Mouse (Mus musculus) limb, embryonic 12.5 days (tissue): ENCODE measurements at regions not wholly inside any gene's neighbourhood (a gene's known extent, or its start where the extent isn't known, plus 50 kb on each side); places are given as distances from the start of the nearest gene placed in this dataset.

Source experiments
- ATAC-seq: fragments of 200-750 bp; cut with Nextera tagmentation; 2 replicates; pipeline ENCODE4 v1.8.0; 2017; ENCODE audit warnings: low read depth, moderate TSS enrichment; ENCODE audit not compliant: insufficient number of reproducible peaks, insufficient read depth, low FRiP score, low TSS enrichment
- H3K27ac ChIP-seq: fragments of 300-500 bp; sonication (generic); 2 replicates; pipeline ENCODE4 v1.5.1; 2016; ENCODE audit warnings: mild to moderate bottlenecking, moderate library complexity
- H3K27me3 ChIP-seq: fragments of 300-500 bp; sonication (generic); 2 replicates; pipeline ENCODE4 v1.6.1; 2016; ENCODE audit warnings: mild to moderate bottlenecking, moderate library complexity
- H3K36me3 ChIP-seq: fragments of 300-500 bp; sonication (generic); 2 replicates; pipeline ENCODE4 v1.6.1; 2016; ENCODE audit warnings: mild to moderate bottlenecking, moderate library complexity
- H3K4me1 ChIP-seq: fragments of 300-500 bp; sonication (generic); replicated peaks from 2 replicates; pipeline ENCODE4 v1.6.1; 2016
- H3K4me2 ChIP-seq: fragments of 300-500 bp; sonication (generic); 2 replicates; pipeline ENCODE4 v1.6.1; 2016; ENCODE audit warnings: mild to moderate bottlenecking, moderate library complexity
- H3K4me3 ChIP-seq: fragments of 300-500 bp; sonication (generic); replicated peaks from 2 replicates; pipeline ENCODE4 v1.5.1; 2016; ENCODE audit warnings: mild to moderate bottlenecking
- H3K9ac ChIP-seq: fragments of 300-500 bp; sonication (generic); replicated peaks from 2 replicates; pipeline ENCODE4 v1.6.1; 2016; ENCODE audit warnings: mild to moderate bottlenecking, moderate library complexity
- H3K9me3 ChIP-seq: fragments of 300-500 bp; sonication (generic); 2 replicates; pipeline ENCODE4 v1.6.1; 2016; ENCODE audit warnings: mild to moderate bottlenecking, moderate library complexity
- WGBS: fragments of 180-500 bp; shearing (Covaris S2); methylation state at CpG from one replicate; pipeline ENCODE4 v1.1.7; 2016; 5-methylcytosine and 5-hydroxymethylcytosine counted together

DNA sequence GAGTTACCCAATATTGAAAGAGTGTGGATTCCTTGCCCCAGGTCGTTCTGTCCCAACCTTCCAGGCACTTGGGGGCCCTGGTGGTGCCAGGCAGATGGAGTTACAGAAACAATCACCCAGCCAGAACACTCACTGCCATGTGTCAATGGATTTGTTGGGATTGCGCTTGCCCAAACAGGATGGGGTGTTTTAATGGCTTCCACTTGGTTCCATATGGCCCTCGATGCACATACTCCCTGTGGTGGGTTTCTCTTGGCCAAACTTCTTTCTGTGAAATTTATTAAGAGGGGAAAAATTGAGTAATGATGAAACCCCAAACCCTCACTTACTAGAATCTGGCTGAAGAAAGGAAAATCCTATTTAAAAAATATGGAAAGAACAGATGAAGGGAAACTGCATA, 146.8 kb downstream of the Spata18 start:
- Histone ChIP-seq H3K9me3 (no peaks in the 10 kb centered on the region), H3K4me3 (no peak overlapping the region), H3K27me3 (no peaks in the 10 kb centered on the region), H3K36me3 (no peaks in the 10 kb centered on the region), H3K4me1 (peaks cover 15% of the 10 kb centered on the region), H3K9ac (no peak overlapping the region), H3K4me2 (no peak overlapping the region), H3K27ac (no peak overlapping the region)
- no peak for ATAC-seq
- WGBS: 75% methylated on average over 3 of the region's 3 CpGs

DNA sequence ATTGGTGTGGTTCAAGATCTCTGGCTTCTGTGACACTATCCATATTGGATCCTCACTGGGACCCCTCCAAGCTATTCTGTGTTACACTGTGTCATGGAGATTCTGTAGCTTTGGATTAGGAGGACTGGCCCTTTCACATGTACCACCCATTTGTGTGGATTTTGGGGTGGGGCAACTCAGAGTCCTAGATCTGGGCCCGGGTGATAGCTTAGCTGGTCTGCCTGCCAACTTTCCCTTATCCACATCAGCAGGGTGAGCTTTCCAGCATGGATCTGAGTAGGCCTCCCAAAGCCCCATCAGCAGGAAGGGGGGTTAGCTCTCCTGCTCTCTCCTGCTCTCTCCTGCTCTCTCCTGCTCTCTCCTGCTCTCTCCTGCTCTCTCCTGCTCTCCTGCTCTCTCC, 152.3 kb downstream of the Spata18 start:
- no peak for ATAC-seq
- H3K4me3 ChIP-seq: no peak overlapping the region
- no peaks in the 10 kb centered on the region for H3K27me3 ChIP-seq
- H3K9ac ChIP-seq: no peak overlapping the region
- H3K4me1 ChIP-seq: no peaks in the 10 kb centered on the region
- H3K36me3 ChIP-seq: no peaks in the 10 kb centered on the region
- 0 out of 2 replicates have a peak, but pooled peaks cover 4% of the 10 kb centered on the region for H3K9me3 ChIP-seq
- WGBS: 83% methylated on average over 1 of the region's 1 CpGs
- no peak overlapping the region for H3K4me2 ChIP-seq
- no peak overlapping the region for H3K27ac ChIP-seq

- Histone ChIP-seq H3K27ac (no peak overlapping the region), H3K4me2 (no peak overlapping the region), H3K9ac (no peak overlapping the region), H3K9me3 (0 out of 2 replicates have a peak, but pooled peaks cover 4% of the 10 kb centered on the region), H3K4me3 (no peak overlapping the region), H3K36me3 (no peaks in the 10 kb centered on the region), H3K27me3 (no peaks in the 10 kb centered on the region), H3K4me1 (no peaks in the 10 kb centered on the region)
- WGBS: 86% methylated on average over 4 of the region's 4 CpGs
- no peak for ATAC-seq
Observed at GRCm38 (mm10) chr5:73804556-73805230, 153.5 kb downstream of the Spata18 start.

GRCm38 (mm10) chr5:73810660-73811059, 159.5 kb downstream of the Spata18 start:
- H3K27ac ChIP-seq: no peak overlapping the region
- no peaks in the 10 kb centered on the region for H3K27me3 ChIP-seq
- no peaks in the 10 kb centered on the region for H3K36me3 ChIP-seq
- 86% methylated on average over 3 of the region's 3 CpGs for WGBS
- H3K9ac ChIP-seq: no peak overlapping the region
- H3K4me3 ChIP-seq: no peak overlapping the region
- no peaks in the 10 kb centered on the region for H3K4me1 ChIP-seq
- ATAC-seq: no peak
- no peak overlapping the region for H3K4me2 ChIP-seq
- H3K9me3 ChIP-seq: peaks cover 5% of the 10 kb centered on the region

DNA sequence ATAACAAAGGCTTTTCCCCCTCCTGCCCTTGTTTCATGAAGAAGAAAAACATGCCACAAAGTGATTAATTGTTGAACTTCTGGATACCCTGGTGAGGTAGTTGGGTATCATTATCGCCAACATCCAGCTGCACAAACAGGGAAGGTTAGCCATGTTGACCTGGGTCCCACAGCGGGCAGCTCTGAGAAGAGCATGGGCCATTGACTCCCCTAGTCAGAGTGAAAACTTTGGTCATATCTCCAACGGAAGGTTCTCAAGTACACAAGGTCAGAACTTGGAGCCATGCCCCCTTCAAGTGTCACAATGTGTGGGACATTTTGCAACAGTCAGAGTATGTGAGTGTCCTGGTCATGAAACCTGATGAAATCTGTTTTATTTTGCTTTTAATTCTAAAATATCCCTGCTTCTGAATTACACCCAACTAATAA, 159.9 kb downstream of the Spata18 start:
- no peaks in the 10 kb centered on the region for H3K36me3 ChIP-seq
- WGBS: 82% methylated on average over 3 of the region's 3 CpGs
- H3K4me1 ChIP-seq: no peaks in the 10 kb centered on the region
- H3K27ac ChIP-seq: no peak overlapping the region
- no peak overlapping the region for H3K4me3 ChIP-seq
- no peak for ATAC-seq
- no peak overlapping the region for H3K9ac ChIP-seq
- H3K4me2 ChIP-seq: no peak overlapping the region
- H3K9me3 ChIP-seq: peaks cover 10% of the 10 kb centered on the region
- H3K27me3 ChIP-seq: no peaks in the 10 kb centered on the region

DNA sequence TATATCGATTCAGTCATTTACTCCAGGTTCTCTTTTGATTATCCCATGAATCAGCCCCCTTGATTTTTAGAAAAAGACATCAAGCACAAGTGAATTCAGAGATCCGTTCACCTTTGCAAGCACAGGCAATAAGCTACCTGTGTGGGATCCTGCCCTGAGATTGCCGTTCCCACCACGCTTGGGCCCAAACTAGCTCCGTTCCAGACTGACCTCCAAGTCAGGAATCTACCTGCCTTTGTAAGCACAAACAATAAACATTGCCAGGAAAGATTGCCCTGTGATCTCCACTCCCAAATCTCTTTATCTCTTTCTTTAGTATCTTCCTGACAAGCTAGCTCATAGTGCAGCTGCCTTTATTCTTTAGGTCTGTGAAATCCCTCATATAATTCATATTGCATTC, 164.6 kb downstream of the Spata18 start:
- 0 out of 2 replicates have a peak, but pooled peaks cover 6% of the 10 kb centered on the region for H3K4me1 ChIP-seq
- no peak overlapping the region for H3K9ac ChIP-seq
- no peak overlapping the region for H3K4me3 ChIP-seq
- no peaks in the 10 kb centered on the region for H3K36me3 ChIP-seq
- H3K27me3 ChIP-seq: no peaks in the 10 kb centered on the region
- ATAC-seq: no peak
- WGBS: 96% methylated on average over 5 of the region's 5 CpGs
- H3K9me3 ChIP-seq: peaks cover 16% of the 10 kb centered on the region
- no peak overlapping the region for H3K27ac ChIP-seq
- no peak overlapping the region for H3K4me2 ChIP-seq

DNA sequence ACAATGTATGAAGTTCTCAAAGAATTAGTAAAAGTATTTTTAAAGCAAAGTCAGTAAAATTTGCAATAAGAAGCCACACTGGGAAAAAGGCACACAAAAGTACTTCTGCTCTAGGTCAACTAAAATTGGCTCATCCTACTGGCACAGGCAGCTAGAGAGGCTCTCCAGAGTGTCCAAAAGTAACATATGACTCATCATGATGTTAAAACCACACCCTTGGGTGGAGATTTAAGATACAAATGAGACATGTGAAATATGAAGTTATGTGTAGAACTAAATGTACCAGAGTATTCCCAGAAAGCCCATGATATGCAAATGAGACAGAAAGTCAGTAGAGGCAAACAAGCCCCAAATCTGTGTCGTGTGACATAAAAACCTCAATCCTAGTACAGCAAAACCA, 166.0 kb downstream of the Spata18 start:
- Histone ChIP-seq H3K27ac (no peak overlapping the region), H3K4me2 (no peak overlapping the region), H3K9me3 (peaks cover 16% of the 10 kb centered on the region), H3K36me3 (no peaks in the 10 kb centered on the region), H3K27me3 (no peaks in the 10 kb centered on the region), H3K4me1 (peaks cover 14% of the 10 kb centered on the region), H3K4me3 (no peak overlapping the region), H3K9ac (no peak overlapping the region)
- ATAC-seq: no peak
- 98% methylated on average over 1 of the region's 1 CpGs for WGBS

- no peak for ATAC-seq
- Histone ChIP-seq H3K4me2 (no peak overlapping the region), H3K9ac (no peak overlapping the region), H3K4me3 (no peak overlapping the region), H3K27me3 (no peaks in the 10 kb centered on the region), H3K36me3 (no peaks in the 10 kb centered on the region), H3K4me1 (peaks cover 22% of the 10 kb centered on the region), H3K9me3 (no peaks in the 10 kb centered on the region), H3K27ac (0 out of 2 replicates have a peak overlapping the region, but pooled peaks have one; percentile 29)
- 73% methylated on average over 19 of the region's 19 CpGs for WGBS
Observed at GRCm38 (mm10) chr5:73821956-73822545, 170.9 kb downstream of the Spata18 start.

GRCm38 (mm10) chr5:73823421-73823820, 172.2 kb downstream of the Spata18 start:
- no peak overlapping the region for H3K4me3 ChIP-seq
- no peak overlapping the region for H3K4me2 ChIP-seq
- H3K27ac ChIP-seq: no peak overlapping the region
- no peaks in the 10 kb centered on the region for H3K36me3 ChIP-seq
- ATAC-seq: no peak
- no peak overlapping the region for H3K9ac ChIP-seq
- 85% methylated on average over 5 of the region's 5 CpGs for WGBS
- H3K27me3 ChIP-seq: no peaks in the 10 kb centered on the region
- H3K9me3 ChIP-seq: no peaks in the 10 kb centered on the region
- peaks cover 22% of the 10 kb centered on the region for H3K4me1 ChIP-seq

DNA sequence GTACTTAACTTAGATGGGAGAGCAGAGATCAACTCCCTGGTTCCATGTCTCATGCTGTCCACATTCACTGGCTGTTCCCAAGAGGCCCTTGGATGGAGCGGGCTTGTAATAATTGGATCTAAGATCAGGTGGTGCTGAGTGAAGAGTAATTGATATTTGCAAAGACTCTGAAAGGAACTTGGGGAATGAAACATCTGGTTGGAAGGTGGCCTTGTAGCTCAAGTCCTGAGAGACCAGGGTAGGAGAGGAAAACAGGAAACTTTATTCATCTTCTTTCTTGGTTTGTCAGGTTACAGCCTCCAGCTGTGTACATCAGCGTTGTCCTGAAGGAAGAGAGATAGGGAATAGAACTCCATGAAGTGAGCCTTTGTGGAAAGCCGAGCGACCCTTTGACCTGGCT, 175.8 kb downstream of the Spata18 start:
- H3K27ac ChIP-seq: no peak overlapping the region

GRCm38 (mm10) chr5:73833721-73834120, 182.5 kb downstream of the Spata18 start:
- no peak overlapping the region for H3K4me2 ChIP-seq
- peaks cover 3% of the 10 kb centered on the region; the same call in 1 of the 2 replicates for H3K9me3 ChIP-seq
- no peaks in the 10 kb centered on the region for H3K27me3 ChIP-seq
- H3K27ac ChIP-seq: no peak overlapping the region
- 65% methylated on average over 1 of the region's 1 CpGs for WGBS
- no peak overlapping the region for H3K4me3 ChIP-seq
- H3K4me1 ChIP-seq: no peaks in the 10 kb centered on the region
- no peak overlapping the region for H3K9ac ChIP-seq
- no peak for ATAC-seq
- no peaks in the 10 kb centered on the region for H3K36me3 ChIP-seq

More for the DNA sequence above, 175.8 kb downstream of the Spata18 start:
- ATAC-seq: no peak
- H3K4me1 ChIP-seq: peaks cover 10% of the 10 kb centered on the region
- WGBS: 90% methylated on average over 4 of the region's 4 CpGs
- no peaks in the 10 kb centered on the region for H3K36me3 ChIP-seq
- no peak overlapping the region for H3K4me2 ChIP-seq
- no peaks in the 10 kb centered on the region for H3K27me3 ChIP-seq
- H3K9ac ChIP-seq: no peak overlapping the region
- H3K4me3 ChIP-seq: no peak overlapping the region
- H3K9me3 ChIP-seq: no peaks in the 10 kb centered on the region

GRCm38 (mm10) chr5:73843776-73844175, 192.6 kb downstream of the Spata18 start:
- no peak overlapping the region for H3K4me2 ChIP-seq
- H3K9me3 ChIP-seq: no peaks in the 10 kb centered on the region
- H3K4me1 ChIP-seq: peaks cover 6% of the 10 kb centered on the region; the same call in 1 of the 2 replicates
- ATAC-seq: no peak
- WGBS: 77% methylated on average over 3 of the region's 3 CpGs
- H3K27ac ChIP-seq: no peak overlapping the region
- H3K4me3 ChIP-seq: no peak overlapping the region
- H3K9ac ChIP-seq: no peak overlapping the region
- no peaks in the 10 kb centered on the region for H3K36me3 ChIP-seq
- no peaks in the 10 kb centered on the region for H3K27me3 ChIP-seq
